Mouse (Mus musculus) kidney, adult 18-20 months (tissue): Measurements from ENCODE around the gene Dnali1.
A peak's percentile ranks its signal among the peaks of the same experiment; 100 is the strongest.

Experiments
- DNase-seq: peaks from one replicate; pipeline ENCODE4 v3.0.0; 2021

The Dnali1 gene

DNA sequence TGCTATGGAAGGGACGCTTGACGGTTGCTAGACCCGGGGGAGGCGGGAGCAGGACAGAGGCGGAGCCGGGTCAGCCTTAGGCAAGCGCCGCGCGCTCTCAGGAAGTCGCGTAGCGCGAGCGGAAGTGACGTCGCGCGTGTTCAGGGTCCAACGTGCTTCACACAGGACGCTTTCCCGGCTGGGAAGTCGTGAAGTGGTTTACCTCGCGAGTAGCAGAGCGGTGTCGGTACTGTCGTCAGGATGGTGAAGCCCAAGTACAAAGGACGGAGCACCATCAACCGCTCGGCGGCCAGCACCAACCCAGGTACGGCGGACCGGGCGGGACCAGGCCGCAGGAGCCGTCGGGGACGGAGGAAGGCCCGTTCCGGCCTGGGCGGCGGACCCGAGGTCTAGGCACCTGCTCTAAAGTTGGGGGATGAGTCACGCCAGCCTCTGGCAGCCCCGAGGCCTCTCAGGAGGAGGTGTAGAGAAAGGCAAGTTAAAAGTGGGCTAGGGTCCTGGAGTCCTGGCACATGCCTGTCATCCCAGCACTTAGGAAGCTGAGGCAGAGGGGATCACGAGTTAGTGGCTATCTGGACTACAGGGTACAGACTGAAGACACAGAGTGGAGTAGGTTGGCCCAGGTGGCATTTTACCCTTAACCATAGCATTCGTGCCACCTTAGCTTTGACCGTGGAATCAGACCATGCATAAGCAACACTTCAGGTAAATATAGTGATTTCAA is 35.5 kb downstream of the Dnali1 start:
- DNase-seq, result peak; percentile 96

DNA sequence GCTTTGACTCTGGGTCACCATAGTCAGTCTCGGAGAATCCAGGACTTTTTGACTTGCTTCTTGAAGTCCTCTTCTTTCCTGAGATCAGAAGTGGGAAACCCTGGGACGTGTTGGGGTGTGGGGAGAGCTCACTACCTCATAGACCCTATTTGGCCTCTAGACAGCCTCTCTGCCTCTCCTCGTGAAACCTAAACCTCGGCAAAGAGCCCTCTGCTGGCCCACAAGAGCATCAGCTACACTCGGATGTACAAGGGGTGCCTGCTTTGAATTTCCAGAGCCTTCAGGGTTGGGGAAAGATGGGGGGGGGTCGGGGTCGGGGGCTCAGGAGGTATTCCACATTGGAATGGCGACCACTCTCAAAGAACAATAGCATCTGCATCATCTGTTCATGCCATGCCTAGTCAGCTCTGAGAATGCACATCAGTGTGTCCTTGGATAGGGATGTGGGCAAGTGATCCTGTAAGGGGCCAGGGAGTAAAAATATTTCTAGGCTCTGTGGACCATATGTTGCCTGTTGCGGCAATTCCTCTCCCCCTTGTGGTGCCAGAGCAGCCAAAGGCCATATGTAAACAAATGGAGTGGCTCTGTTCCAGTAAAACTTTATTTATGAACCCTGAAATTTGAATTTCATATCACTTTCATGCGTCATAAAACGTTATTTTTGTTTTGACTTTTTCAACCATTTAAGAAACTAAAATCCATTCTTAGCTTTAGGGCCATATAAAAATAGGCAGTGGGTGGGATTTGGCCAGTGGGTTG is 44.5 kb downstream of the Dnali1 start:
- DNase-seq, result no peak

DNA sequence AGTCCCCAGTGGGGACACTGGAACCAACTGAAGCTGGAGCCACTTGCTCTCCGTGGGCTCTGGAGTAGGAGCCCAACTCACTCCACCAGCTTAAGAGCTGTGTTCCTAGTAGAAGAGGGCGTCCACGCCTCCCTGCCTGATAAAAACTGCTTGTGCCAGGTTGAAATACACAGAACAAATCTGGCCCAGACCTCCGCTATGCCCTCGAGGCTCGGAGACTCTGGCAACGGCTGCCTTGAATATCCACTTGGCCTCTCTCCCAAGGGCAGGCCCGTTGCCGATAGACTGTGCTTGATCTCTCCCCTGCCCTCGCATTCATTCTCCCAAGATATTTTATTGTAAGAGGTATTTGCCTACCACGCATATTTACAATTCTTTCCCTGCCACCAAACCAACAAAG is 48.1 kb downstream of the Dnali1 start:
- no peak for DNase-seq

DNA sequence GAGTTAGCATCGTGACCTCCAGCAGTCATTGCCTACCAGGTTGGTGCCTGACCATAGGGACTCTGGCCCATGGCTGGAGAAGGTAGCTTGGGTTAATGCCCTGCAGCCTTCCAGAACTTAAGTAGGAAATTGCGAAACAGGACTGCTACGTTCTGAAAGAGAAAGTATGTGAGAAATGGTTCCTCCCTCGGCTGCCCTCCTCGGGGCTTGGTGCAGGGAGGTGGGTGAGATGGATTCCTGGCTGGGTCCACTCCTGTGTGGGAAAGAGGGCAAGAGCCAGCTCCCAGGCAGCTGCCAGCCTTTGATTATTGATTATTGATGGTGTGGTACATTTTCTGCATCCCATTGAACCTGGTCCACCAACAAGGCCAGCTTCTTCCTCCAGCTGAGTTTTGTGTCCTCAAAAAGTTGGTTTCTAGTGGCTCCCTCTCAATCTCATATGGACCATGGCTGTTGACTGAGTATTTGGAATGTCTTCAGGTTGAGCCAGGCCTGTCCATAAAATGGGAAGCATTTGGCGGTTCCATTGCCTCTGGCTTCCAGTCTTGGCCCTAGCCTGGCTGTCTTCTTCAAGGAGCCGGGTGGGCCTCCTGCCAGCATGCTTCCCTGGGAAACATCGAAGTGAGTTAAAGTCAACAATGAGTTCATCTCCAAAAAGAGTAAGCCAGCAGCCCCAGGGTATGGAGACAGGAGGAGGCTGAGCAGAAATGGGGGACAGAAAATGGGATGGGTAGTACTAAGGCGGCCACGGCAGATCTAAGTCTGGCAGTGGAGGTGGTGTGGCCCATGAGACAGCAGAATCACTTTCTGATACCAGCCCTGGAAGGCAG is 49.5 kb downstream of the Dnali1 start, which contains the start of gene Gnl2:
Gnl2 (plus strand) TSS at position 780 of the 830 bp plus-strand sequence.
- DNase-seq, result no peak

DNA sequence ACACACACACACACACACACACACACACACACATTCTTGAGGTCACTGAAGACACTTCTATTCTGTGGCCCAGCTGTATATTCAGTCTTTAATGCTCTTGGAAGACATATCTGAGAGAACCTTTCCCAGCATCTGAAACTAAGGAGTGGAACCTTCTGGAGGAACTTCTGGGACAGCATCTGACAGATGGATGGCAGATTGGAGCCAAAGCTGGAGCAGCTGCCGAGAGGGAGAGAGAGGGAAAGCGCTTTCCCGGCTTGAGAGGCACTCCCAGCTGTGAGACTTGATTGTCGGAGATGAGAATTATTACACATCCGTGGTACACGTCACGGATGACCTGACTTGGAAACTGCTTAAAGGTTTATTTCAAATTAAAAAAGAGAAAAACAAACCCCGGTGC is 56.8 kb downstream of the Dnali1 start:
- DNase-seq, result no peak

DNA sequence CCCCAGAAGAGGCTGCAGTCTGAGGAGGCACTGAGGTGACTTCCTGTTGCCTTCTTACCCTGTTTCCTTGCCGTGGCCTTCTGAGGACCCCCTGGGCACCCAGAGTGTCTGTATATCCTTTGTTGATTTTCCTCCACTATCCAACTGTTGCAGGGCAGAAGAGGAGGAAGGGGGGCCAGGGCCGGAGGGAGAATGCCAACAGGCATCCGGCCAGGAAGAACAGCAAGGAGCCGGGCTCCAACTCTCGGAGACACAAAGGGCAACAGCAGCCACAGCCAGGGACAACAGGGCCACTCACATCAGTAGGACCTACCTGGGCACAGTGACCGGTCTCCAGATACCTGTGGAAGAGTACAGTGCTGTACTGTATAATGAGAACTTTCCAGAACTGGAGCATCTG is 57.3 kb downstream of the Dnali1 start:
- no peak for DNase-seq

DNA sequence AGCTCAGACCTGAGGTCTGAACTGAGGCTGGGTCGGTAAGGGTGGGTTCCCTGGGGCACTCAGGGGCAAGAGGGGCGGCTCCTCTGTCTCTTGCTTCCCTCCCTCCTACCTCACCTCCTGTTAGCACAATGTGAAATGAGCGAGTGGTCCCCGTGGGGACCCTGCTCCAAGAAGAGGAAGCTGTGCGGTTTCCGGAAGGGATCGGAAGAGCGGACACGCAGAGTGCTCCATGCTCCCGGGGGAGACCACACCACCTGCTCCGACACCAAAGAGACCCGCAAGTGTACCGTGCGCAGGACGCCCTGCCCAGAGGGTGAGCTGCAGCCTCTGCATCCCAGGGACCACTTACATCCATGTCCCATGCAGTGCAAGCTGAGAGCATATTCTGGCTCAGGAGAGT is 58.0 kb downstream of the Dnali1 start:
- no peak for DNase-seq
